Mouse (Mus musculus): ENCODE data around the gene Desi1. TPM values are rescaled to one million over a fixed set of nuclear protein-coding genes. Genes with fewer than 3 reads are reported as not detected.
A peak's percentile ranks its signal among the peaks of the same experiment; 100 is the strongest.

Desi1 gene
- total RNA-seq, 2 experiments from 2014 or later = 54.2 to 105 TPM

- no peak for DNase-seq
Observed at GRCm38 (mm10) chr15:81967821-81968220, 65.8 kb downstream of the Desi1 start.

- no peak for DNase-seq
Observed at GRCm38 (mm10) chr15:81966062-81966829, 67.4 kb downstream of the Desi1 start.

GRCm38 (mm10) chr15:81964980-81965545 is 68.6 kb downstream of the Desi1 start:
- DNase-seq = peak in 1 of 2 experiments; percentile 33

GRCm38 (mm10) chr15:81964262-81964661 is 69.4 kb downstream of the Desi1 start:
- DNase-seq = no peak

GRCm38 (mm10) chr15:81961078-81961451 is 72.6 kb downstream of the Desi1 start:
- DNase-seq = no peak

GRCm38 (mm10) chr15:81960171-81961077 is 73.2 kb downstream of the Desi1 start, which contains the start of gene Pmm1:
TSS of gene Pmm1 (minus strand) at chr15:81960930.
- DNase-seq = peak; percentile 99 to 100

- DNase-seq = no peak
Observed at GRCm38 (mm10) chr15:81958906-81959305, 74.8 kb downstream of the Desi1 start.

GRCm38 (mm10) chr15:81957598-81957997 is 76.1 kb downstream of the Desi1 start:
- DNase-seq = no peak

GRCm38 (mm10) chr15:81956457-81956856 is 77.2 kb downstream of the Desi1 start:
- peak; percentile 54 to 56 for DNase-seq

- DNase-seq = no peak
Observed at GRCm38 (mm10) chr15:81955414-81955813, 78.2 kb downstream of the Desi1 start.

GRCm38 (mm10) chr15:81954716-81955115 is 78.9 kb downstream of the Desi1 start:
- no peak for DNase-seq

- no peak for DNase-seq
Observed at GRCm38 (mm10) chr15:81954151-81954583, 79.5 kb downstream of the Desi1 start.

GRCm38 (mm10) chr15:81952310-81952709 is 81.4 kb downstream of the Desi1 start:
- no peak for DNase-seq

- DNase-seq = no peak
Observed at GRCm38 (mm10) chr15:81951159-81951558, 82.5 kb downstream of the Desi1 start.

- DNase-seq = no peak
Observed at GRCm38 (mm10) chr15:81950716-81951115, 82.9 kb downstream of the Desi1 start.

GRCm38 (mm10) chr15:81949476-81950131 is 84.1 kb downstream of the Desi1 start:
- no peak for DNase-seq

GRCm38 (mm10) chr15:81949076-81949475 is 84.6 kb downstream of the Desi1 start:
- no peak for DNase-seq

- no peak for DNase-seq
Observed at GRCm38 (mm10) chr15:81943176-81943749, 90.4 kb downstream of the Desi1 start.
